Mouse (Mus musculus) gastrocnemius, postnatal 14 days (tissue): ENCODE results near the gene Parp16. TPM values are rescaled to one million over a fixed set of nuclear protein-coding genes. Genes with fewer than 3 reads are reported as not detected.
A peak's percentile ranks its signal among the peaks of the same experiment; 100 is the strongest.

Experiments
- DNase-seq: peaks from one replicate; pipeline ENCODE4 v3.0.0; 2021; ENCODE audit warnings: mixed read lengths
- intact Hi-C: fragments of 180-260 bp; cut with DNase I; formaldehyde crosslinking; loops from one replicate; pipeline ENCODE4 v1.15.1; 2025; ENCODE audit warnings: low total_unique reads
- total RNA-seq, 2 experiments: library from RNA; stranded (reverse); gene quantifications; 2 replicates each; pipeline ENCODE4 v1.2.3; 2021

Parp16 gene
- total RNA-seq, 2 experiments from 2014 or later = 4.9 to 5.4 TPM

DNA sequence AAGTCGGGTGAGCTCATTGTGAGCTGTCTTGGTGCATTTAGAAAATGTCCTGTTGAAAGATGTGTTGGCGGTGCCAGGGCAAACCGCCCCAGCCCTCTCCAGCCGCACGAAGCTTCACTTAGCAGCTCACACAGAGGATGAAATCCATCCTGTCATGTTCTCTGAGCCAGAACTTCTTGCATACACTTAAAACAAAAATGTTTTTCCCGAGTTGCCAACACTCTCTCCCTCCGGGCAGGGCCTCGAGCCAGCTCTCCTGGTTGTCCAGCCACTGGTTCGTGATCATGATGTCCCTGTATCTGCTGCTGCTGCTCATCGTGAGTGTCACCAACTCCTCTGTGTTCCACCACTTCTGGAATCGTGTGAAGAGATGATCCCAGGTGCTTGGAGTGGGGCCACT, 42.5 kb downstream of the Parp16 start:
- intact Hi-C loops = no loop called here

DNA sequence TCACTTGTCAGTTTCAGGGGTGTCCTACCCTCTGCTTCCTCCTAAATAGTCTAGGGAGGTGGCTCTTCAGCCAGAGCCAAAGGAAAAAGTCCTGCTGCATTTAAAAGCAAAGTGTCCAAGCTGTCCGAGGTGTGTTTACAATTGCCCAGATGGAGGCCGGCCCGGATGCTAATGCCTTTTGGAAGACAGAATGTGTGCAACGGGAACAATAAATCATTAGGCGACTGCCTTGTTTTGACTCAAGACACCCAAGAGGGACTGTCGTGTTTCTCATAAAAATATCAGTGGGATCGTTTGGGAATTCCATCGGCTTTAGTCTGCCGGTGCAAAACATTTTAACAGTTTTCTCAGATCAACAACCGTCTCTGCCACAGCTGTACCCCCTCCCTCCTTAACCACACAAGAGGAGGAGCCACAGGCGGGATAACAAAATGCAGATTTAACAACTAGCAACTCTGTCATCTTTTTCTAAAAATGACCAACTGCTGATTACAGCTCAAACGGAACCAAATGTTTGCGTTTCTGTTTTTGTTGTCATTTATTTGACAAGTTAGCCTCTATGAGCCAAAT, 43.1 kb downstream of the Parp16 start:
- no peak for DNase-seq
- intact Hi-C loops = no loop called here

More for the DNA sequence above, 42.5 kb downstream of the Parp16 start:
- DNase-seq = peak; percentile 31

DNA sequence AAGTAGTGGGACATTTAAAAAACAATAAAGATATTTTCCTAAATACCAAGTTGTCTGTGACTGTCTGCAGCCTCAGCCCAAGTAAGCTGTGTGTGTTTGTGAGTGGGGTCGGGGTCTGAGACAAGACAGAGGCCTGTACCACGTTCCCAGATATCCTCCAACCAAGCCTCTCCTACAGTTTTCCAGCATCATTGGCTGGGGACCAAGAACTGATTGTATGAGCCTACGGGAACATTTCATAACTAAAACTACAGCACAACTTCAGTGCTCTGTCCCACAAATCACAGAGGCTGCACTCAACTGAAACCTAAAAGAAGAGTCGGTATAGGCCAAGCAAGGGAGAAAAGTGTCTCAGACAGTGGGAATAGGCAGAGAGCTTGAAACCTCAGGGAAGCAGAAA, 44.0 kb downstream of the Parp16 start:
- DNase-seq = no peak
- intact Hi-C loops = no loop called here

DNA sequence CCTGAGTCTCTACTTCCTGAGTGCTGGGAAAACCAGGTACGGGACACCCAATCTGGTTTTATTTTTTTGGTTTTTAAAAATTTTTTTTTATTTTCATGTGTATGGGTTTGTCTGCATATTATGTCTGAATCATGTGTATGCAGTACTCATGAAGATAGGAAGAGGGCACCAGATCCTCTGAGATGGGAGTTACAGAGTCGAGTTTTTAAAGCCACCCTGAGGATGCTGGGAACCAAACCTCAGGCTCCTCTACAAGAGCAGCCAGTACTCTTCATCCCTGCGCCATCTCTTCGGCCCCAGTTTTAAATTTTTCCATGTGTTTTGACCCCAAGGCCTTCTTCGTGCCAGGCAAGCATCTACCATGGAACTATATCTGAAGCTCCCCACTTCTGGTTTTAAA, 44.6 kb downstream of the Parp16 start:
- no peak for DNase-seq
- intact Hi-C loops = no loop called here

DNA sequence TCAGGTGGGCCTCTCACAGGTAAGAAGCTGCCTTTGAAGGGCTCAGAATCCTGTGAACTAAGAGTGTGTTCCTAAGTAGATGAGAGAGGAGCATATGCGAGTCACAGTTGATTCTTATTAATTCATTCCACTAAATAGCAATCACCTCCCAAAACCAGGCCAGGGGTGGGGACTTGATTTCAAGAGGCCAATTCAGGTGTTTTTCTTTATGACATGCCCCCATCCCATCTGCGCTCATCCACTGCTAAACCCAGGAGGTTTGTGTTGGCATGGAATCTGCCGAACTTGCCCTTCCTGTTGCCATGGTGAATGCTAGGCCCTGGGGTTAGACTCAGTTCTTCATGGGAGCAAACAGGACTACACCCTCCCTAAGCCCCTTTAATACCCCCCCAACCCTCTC, 45.4 kb downstream of the Parp16 start:
- DNase-seq = no peak
- intact Hi-C loops = no loop called here

DNA sequence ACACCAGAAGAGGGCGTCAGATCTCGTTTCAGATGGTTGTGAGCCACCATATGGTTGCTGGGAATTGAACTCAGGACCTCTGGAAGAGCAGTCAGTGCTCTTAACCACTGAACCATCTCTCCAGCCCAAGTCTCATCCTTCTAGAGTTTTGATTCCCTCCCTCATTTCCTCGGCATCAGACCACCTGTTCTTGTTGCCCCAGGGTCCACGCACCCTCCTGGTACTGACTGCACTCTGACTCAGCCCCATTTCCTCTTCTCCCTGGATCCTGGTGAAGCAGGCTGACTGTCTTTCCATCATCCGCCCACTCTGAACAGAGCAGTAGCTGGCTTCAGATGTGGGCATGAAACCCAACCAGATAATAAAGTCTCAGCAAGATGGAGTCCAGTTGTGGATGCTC, 46.8 kb downstream of the Parp16 start:
- no peak for DNase-seq
- intact Hi-C loops = no loop called here

DNA sequence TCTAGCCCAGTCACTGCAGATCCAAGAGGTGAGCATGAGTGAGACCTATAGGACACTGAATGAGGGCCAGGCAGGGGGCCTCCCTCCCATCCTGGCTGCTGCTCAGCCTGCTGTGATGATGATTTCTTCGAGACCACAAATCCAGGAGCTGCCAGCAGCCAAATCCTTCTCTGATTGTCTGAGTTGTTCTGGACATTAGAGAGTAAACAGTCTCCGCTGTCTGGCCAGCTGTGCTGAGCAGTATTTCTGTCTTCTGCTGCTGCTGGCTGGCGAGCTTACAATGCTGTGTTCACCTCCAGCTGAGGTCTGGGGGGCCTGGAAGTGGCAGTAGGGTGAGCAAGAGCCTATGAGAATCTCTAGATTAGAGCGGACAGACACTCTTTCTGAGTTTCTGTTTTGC, 48.1 kb downstream of the Parp16 start:
- intact Hi-C loops = no loop called here
- no peak for DNase-seq

DNA sequence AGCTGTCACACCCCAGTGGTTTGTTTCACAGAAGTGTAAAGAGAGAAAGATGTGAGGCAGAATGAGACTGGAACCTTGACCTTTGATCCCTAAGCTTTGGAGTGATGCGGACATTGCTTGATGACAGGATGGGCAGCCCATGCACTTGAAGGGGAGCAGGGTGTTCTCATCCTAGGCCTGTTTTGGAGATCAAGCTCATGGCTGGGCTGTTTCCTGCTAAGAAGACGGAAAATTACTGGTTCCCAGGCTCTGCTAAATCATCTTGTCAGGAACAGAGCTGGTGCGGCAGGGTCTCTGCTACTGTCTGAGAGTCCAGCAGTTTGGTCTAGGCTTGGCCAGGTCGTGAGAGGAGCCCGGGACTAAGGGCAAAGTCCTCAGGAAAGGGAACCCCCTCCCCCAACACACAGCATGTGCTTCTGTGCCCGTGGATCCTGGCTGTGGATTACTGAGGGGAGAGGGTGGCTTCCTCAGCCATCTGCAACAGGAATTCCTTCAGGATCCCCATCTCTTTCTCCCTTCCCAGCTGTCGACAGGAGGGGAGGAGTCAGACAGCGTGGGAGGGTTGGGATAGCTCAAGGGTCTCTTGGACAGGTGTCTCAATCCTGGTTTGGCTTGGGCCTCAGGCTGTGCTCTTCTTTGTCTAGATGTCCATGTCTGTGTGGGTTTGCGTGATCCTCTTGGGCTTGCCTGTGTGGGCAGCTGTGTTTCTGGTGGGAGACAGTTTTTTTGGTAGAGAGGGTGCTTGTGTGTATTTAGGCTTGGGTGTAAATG, 49.1 kb downstream of the Parp16 start:
- intact Hi-C loops = no loop called here
- DNase-seq = no peak

DNA sequence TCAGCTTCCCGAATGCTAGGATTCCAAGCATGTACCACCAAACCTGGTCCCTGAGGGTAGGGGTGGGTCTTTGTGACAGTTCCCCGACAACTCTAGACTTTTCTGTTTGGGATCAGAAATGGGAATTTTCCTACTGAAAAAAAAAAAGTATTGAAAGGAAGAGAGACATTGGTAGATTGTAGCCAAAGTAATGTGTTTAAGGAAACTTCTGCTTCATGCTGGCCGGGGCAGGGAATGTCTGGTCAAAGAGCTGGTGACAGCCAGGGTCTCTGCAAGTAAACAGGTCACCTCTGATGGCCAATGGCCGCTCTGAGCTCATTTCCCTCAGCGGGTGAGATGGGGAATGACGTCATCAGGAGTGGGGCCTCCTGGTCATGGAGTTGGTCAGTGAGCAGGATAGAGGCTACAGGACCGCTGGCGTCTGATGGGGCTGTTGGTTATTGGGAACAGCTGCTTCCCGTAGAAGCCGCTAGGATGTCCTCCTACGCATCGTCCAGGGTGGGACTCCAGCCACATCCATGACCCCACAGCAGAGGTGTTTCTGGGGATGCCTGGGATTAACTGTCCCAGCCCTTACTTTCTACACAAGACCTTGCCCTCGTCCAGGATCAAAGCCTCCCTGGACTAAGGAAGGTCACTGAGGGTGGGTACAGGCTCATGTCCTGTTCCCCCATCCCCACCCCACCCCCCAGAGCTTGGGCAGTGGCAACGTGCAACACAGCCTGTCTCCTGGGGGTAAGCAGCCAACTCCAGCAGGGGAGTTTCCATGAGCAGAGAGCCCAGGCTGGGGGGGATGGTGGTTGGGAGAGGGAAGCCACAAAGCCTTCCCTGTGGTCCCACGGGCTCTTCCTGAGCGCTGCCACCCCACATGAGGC, 52.6 kb downstream of the Parp16 start:
- intact Hi-C loops = no loop called here
- DNase-seq = peak; percentile 56

DNA sequence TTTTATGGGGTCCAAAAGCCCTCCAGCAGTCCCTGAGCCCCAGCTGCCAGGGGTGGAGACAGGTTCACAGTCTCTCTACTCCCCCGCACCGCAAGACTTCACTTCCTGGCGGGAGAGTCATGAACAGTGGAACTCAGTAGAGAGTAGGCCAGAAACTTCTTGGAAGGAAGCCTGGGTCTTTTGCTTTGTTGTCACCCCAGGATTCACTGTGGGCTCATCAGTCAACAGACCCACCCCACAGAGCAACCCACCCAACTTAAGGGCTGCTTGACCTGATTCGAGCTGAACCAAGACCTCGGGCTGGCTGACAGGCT, 53.2 kb downstream of the Parp16 start:
- intact Hi-C loops = no loop called here
- DNase-seq = no peak

DNA sequence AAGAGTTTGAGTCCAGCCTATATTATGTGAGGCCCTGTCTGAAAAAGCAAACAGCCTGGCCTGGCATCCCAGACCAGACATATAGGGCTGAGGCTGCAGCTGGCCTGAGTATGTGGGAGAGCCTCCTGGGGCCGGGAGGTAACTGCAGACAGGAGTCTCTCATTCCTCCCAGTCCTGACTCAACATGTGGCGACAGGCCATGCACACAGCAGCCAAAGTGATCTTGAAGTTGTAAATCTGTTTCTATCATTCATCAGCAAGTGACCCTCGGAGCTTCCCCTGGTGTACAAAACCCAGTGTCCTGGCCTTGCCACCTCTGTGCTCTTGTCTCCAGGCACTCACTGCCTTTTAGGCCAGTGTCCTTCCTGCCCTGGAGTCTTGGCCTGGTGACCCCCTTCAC, 56.9 kb downstream of the Parp16 start:
- peak; percentile 64 for DNase-seq
- intact Hi-C loops = no loop called here

DNA sequence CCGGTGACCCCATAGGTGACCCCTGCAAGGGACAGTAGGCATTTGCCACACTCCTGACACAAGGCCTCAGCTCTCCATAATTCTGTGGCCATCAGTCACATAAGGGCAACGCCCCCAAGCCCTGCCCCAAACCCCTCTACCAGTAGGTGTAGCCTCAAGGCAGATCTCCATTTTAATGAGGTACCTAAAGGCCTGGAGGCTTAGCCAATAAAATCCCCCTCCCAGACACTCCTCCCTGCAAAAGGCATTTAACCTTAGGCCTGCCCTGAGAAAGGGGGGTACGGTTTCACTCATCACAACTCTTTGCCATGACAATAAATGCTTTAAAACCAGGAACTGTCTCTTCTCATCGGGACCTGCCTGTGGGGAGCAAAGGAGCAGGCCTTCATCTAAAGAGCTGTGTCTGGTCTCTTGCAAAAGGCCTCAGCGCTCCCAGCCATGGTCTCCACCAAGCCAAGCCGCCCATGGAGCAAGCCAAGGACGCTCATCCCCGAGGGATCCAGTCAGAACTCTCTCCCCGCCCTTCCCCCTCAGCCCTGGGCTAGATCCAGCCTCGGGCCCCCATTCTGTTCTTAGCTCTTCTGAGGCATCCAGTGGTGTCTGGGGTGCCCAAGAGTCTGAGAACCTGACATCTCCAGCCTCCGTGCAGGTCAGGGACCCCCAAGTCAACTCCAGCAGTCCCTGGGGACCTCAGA, 60.9 kb downstream of the Parp16 start:
- DNase-seq = no peak
- intact Hi-C loops = no loop called here

DNA sequence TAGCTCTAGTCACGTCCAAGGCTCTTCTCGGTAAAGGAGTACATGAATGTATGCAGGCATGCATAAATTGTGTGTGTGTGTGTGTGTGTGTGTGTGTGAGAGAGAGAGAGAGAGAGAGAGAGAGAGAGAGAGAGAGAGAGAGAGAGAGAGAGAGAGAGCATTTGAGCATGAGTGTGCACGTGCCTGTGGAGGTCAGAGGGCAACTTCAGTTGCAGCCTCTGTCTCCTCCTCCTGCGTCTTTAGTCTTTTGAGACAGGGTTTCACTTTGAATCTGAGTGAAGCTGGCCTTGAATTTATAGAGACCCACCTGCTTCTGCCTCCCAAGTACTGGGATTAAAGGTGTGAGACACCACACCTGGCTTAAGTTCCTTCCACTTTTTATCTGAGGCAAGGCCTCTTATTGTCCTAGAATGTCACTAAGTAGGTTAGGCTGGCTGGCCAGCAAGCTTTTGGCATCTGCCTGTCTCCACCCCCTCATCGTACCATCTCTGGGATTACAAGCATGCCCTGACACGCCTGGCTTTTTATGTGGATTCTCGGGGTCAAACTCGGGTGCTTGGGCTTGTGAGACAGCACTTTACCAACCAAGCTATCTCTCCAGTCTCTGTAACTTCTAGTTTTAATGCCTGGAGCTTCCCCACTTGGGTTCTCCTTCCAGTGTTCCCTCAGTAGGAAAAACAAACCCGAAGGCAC, 62.2 kb downstream of the Parp16 start:
- DNase-seq = no peak
- intact Hi-C loops = no loop called here

DNA sequence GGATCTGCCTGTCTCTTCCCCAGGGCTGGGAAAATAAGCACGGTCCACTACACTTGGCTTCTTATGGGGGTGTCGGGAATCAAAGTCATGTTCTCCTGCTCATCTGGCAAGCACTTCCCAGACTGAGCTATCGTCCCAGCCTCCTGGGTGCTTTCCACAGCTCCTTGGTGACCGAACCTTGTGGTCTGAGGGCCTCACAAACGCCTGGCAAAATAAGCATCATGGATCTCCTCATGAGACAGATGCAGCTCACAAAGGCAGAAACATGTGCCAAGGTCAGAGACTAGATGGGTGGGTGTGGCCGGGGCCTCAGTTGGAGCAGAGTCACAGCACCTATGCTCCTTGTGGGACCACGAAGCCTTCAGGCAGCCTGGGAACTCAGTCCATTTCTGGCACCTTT, 64.2 kb downstream of the Parp16 start:
- DNase-seq = no peak

DNA sequence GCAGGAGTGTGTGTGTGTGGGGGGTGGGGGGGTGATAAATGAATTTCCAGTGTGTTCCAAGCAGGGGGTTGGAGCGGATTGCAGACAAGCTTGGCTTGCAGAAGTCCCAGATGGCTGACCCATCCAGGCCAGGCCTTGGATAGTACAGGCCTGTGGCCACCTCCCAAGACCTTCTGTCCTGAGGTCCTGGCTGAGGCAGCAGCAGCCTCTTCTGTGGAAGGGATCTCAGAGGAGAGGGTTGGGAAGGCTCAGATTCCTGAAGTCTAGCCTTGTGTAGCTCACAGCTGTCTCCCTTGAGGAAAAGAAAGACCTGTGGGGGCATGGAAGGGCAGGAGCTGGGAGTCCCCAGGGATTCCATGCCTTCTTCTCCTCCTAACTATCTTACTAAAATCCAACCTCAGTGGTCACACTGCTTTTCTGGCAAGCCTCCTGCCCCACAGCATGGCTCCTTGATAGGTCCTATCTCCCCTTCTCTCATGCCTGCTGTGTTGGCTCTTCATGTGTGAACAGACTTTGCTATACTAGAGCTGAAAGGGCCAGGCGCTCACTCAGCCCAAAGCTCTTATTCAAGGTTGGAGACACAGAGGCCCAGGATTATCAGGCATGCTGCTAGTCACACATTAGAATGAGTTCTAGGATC, 66.6 kb downstream of the Parp16 start:
- peak; percentile 77 for DNase-seq
- intact Hi-C loops = no loop called here

More for the DNA sequence above, 64.2 kb downstream of the Parp16 start:
- intact Hi-C loops = no loop called here

DNA sequence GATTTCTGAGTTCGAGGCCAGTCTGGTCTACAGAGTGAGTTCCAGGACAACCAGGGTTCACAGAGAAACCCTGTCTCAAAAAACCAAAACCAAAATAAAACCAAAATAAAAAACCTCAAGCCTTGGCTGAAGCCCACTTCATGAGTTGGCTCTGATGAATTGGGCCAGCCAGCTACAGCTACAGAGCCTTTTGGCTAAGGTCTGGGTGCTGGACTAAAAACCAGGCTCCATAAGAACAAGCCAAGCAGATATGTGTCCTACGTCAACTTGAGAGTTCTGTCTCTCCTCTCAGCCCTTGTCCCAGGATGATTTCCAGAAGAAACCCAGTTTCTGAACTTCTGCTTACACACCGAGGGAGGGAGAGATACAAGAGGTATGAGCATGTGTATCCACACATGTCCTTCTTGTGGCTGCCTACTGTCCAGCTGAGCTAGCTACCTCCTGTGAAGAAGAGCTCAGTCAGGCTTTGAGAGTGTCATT, 67.5 kb downstream of the Parp16 start:
- DNase-seq = no peak

DNA sequence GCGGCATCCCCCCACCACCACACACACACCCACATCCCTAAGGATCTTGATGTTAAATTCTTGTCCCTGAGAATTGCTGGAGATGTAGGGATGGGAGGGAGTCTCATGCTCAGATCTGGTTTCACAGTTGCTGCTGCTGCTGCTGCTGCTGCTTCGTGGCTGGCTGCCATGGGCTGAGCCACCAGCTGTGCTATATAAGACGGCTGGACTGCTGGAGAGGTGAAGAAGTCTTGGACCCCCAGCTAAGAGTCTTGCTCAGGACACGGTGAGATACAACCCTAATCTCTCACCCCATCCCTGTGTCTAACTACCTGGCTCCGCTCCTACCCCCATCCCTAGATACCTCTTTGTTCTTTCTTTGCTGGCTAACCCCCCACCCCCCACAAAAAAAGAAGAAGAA, 69.8 kb downstream of the Parp16 start, which contains the start of gene Cilp:
Gene Cilp (plus strand): TSS at position 222 of the 400 bp plus-strand sequence.
- intact Hi-C loops = no loop called here
- DNase-seq = peak; percentile 70

More for the DNA sequence above, 67.5 kb downstream of the Parp16 start:
- intact Hi-C loops = no loop called here

DNA sequence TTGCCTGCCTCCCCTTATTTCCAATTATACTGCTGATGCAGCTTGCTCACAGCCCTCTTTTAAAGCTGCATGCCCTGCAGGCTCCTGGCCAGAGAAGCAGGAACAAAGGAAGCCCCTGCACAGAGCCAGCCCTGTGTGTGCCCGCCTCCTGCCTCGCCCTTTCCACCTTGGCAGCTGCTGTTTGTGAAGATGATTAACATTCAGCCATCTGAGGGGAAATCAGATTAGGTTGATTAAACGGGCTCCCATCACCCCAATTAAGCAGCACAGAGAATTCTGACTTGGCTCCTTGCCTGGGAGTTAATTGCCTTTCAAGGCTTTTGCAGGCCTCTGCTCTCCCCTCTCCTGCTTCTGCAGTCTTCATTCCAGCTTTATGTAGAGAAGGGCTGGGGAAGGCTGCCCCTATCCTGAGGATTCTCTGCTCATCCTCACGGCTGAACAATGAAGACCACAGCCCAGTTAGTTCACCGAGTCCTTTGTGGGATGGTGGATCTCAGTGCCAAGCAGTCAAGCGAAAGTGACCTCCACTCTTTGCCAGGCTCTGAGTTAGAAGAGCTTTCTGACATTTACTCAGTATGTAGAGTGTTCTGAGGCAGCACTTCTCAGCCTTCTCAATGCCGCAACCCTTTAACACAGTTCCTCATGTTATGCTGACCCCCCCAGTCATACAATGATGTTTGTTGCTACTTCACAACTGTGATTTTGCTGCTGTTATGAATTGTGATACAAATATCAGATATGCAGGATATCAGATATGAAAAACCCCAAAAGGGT, 72.8 kb downstream of the Parp16 start:
- DNase-seq = no peak
- intact Hi-C loops = no loop called here
